Mouse (Mus musculus) embryonic facial prominence, embryonic 10.5 days (tissue): Measurements from ENCODE around the gene Trpm8. TPM values are rescaled to one million over a fixed set of nuclear protein-coding genes. Genes with fewer than 3 reads are reported as not detected.
A peak's percentile ranks its signal among the peaks of the same experiment; 100 is the strongest.

Source experiments
- DNase-seq: peaks from one replicate; pipeline ENCODE4 v3.0.0-alpha.2; 2017; ENCODE audit warnings: low spot score
- H3K27ac ChIP-seq: fragments of 300-500 bp; sonication (generic); replicated peaks from 2 replicates; pipeline ENCODE4 v1.5.1; 2016; ENCODE audit warnings: mild to moderate bottlenecking
- H3K27me3 ChIP-seq: fragments of 300-500 bp; sonication (generic); replicated peaks from 2 replicates; pipeline ENCODE4 v1.6.1; 2016; ENCODE audit warnings: low read depth, mild to moderate bottlenecking; ENCODE audit not compliant: poor library complexity, severe bottlenecking
- H3K36me3 ChIP-seq: fragments of 300-500 bp; sonication (generic); replicated peaks from 2 replicates; pipeline ENCODE4 v1.6.1; 2016; ENCODE audit warnings: mild to moderate bottlenecking, moderate library complexity
- H3K4me1 ChIP-seq: fragments of 300-500 bp; sonication (generic); 2 replicates; pipeline ENCODE4 v1.6.1; 2016
- H3K4me3 ChIP-seq: fragments of 300-500 bp; sonication (generic); 2 replicates; pipeline ENCODE4 v1.5.1; 2016; ENCODE audit warnings: mild to moderate bottlenecking, moderate library complexity
- H3K9me3 ChIP-seq: fragments of 300-500 bp; sonication (generic); 2 replicates; pipeline ENCODE4 v1.6.1; 2016; ENCODE audit warnings: mild to moderate bottlenecking
- WGBS: fragments of 180-500 bp; shearing (Covaris S2); methylation state at CpG from one replicate; pipeline ENCODE4 v1.1.7; 2016; 5-methylcytosine and 5-hydroxymethylcytosine counted together
- polyA plus RNA-seq: library from polyadenylated mRNA; unstranded; fragments of >200 nt; fragmentation: Nextera tagmentation; extraction: Ambion mirVana; gene quantifications from 2 replicates; pipeline ENCODE4 v1.2.1, GENCODE M21; 2016

The Trpm8 gene
- polyA plus RNA-seq, 1 experiment from 2014 or later, result not detected

GRCm38 (mm10) chr1:88273326-88273725, 4.1 kb upstream of the Trpm8 start:
- peaks cover 74% of the 10 kb centered on the region for H3K36me3 ChIP-seq
- WGBS, result 96% methylated on average over 3 of the region's 3 CpGs
- no peak overlapping the region for H3K27ac ChIP-seq
- H3K4me3 ChIP-seq, result no peak overlapping the region
- H3K9me3 ChIP-seq, result peaks cover 36% of the 10 kb centered on the region
- H3K4me1 ChIP-seq, result peaks cover 18% of the 10 kb centered on the region
- H3K27me3 ChIP-seq, result no peaks in the 10 kb centered on the region
- no peak for DNase-seq

GRCm38 (mm10) chr1:88273832-88274231, 3.6 kb upstream of the Trpm8 start:
- H3K27me3 ChIP-seq, result no peaks in the 10 kb centered on the region
- H3K27ac ChIP-seq, result no peak overlapping the region
- 85% methylated on average over 4 of the region's 4 CpGs for WGBS
- peaks cover 69% of the 10 kb centered on the region for H3K36me3 ChIP-seq
- DNase-seq, result no peak
- H3K4me1 ChIP-seq, result peaks cover 18% of the 10 kb centered on the region
- H3K4me3 ChIP-seq, result no peak overlapping the region
- peaks cover 35% of the 10 kb centered on the region for H3K9me3 ChIP-seq

- Histone ChIP-seq H3K27ac (no peak overlapping the region), H3K9me3 (peaks cover 35% of the 10 kb centered on the region), H3K4me3 (no peak overlapping the region), H3K27me3 (no peaks in the 10 kb centered on the region), H3K36me3 (peaks cover 62% of the 10 kb centered on the region), H3K4me1 (peaks cover 18% of the 10 kb centered on the region)
- DNase-seq, result no peak
- 74% methylated on average over 11 of the region's 11 CpGs for WGBS
Measured at GRCm38 (mm10) chr1:88274371-88275077, 2.9 kb upstream of the Trpm8 start.

GRCm38 (mm10) chr1:88275078-88275680, 2.3 kb upstream of the Trpm8 start:
- peaks cover 18% of the 10 kb centered on the region for H3K4me1 ChIP-seq
- H3K4me3 ChIP-seq, result peak overlapping the region; percentile 59; the same call in 1 of the 2 replicates
- DNase-seq, result no peak
- WGBS, result 70% methylated on average over 13 of the region's 13 CpGs
- no peaks in the 10 kb centered on the region for H3K27me3 ChIP-seq
- H3K27ac ChIP-seq, result no peak overlapping the region
- peaks cover 56% of the 10 kb centered on the region for H3K36me3 ChIP-seq
- H3K9me3 ChIP-seq, result peaks cover 33% of the 10 kb centered on the region

- DNase-seq, result no peak
- Histone ChIP-seq H3K27ac (peak overlapping the region; percentile 89), H3K4me1 (peaks cover 18% of the 10 kb centered on the region), H3K27me3 (no peaks in the 10 kb centered on the region), H3K4me3 (peak overlapping the region; percentile 59), H3K9me3 (peaks cover 36% of the 10 kb centered on the region), H3K36me3 (peaks cover 51% of the 10 kb centered on the region)
- WGBS, result 71% methylated on average over 13 of the region's 13 CpGs
Measured at GRCm38 (mm10) chr1:88275698-88276523, 1.6 kb upstream of the Trpm8 start.

DNA sequence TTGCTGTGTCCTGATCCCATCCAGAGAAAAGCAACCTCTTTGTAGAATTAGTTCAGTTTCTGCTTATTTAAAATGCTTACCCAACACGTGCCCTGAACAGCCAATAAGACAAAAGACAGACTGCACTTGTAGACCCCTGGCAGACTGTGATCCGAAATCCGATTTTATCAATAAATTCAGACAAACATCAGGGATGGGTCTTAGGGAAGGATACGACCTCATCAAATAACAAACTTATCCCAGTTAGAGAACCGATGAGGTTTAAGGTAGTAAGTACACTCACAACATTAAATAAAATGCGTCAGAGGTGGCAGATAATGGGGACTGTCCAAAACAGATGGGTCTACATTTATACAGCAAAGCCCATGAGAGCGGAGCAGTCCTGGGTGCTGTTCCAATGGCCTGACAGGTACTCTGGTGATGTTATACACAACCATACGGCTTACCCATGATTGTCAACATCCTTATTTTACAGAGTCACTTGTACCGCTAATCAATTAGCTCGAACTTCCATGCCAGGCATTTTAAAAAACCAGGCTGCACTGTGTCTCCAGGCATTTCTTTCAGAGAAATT, 850 bp upstream of the Trpm8 start:
- H3K36me3 ChIP-seq, result peaks cover 45% of the 10 kb centered on the region
- H3K4me3 ChIP-seq, result peak overlapping the region; percentile 59
- H3K4me1 ChIP-seq, result peaks cover 18% of the 10 kb centered on the region
- 39% methylated on average over 10 of the region's 10 CpGs for WGBS
- DNase-seq, result no peak
- no peaks in the 10 kb centered on the region for H3K27me3 ChIP-seq
- peaks cover 40% of the 10 kb centered on the region for H3K9me3 ChIP-seq
- H3K27ac ChIP-seq, result peak overlapping the region; percentile 89

DNA sequence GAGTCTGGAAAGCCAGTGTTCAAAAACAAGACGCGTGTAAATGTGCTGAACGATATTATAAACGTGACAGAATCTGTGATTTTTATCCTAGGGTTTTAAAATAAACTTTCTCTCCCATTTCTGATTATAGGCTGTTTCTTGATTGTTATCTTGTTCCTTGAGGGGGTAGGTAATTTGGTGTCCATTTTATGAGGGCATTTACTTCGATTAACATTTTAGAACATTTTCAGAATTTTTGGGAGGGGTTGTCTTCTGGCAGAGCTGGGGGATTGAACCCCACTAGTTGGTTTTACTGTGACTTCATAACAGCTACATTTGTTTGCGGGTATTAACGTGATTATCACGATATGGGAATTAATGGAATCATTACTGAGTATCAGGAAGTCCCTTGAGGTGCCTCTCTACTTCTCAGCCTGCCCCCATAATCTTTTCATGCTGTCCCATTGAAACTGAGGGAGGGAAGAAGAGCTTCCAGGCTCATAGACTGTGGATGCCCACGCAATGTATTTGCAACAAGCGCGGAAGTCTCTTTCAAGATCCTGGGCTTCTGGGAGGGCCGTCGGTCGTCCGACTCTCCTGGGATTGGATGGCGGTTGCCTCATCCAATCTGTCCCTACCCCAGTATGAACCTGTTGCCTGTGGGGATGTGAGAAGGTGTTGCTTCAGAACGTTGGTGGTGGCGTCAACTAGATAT, 504 bp downstream of the Trpm8 start:
- WGBS, result 68% methylated on average over 18 of the region's 18 CpGs
- Histone ChIP-seq H3K27ac (peak overlapping the region; percentile 89), H3K27me3 (no peaks in the 10 kb centered on the region), H3K4me1 (peaks cover 18% of the 10 kb centered on the region), H3K9me3 (peaks cover 49% of the 10 kb centered on the region), H3K4me3 (peak overlapping the region; percentile 59), H3K36me3 (peaks cover 31% of the 10 kb centered on the region)
- no peak for DNase-seq

DNA sequence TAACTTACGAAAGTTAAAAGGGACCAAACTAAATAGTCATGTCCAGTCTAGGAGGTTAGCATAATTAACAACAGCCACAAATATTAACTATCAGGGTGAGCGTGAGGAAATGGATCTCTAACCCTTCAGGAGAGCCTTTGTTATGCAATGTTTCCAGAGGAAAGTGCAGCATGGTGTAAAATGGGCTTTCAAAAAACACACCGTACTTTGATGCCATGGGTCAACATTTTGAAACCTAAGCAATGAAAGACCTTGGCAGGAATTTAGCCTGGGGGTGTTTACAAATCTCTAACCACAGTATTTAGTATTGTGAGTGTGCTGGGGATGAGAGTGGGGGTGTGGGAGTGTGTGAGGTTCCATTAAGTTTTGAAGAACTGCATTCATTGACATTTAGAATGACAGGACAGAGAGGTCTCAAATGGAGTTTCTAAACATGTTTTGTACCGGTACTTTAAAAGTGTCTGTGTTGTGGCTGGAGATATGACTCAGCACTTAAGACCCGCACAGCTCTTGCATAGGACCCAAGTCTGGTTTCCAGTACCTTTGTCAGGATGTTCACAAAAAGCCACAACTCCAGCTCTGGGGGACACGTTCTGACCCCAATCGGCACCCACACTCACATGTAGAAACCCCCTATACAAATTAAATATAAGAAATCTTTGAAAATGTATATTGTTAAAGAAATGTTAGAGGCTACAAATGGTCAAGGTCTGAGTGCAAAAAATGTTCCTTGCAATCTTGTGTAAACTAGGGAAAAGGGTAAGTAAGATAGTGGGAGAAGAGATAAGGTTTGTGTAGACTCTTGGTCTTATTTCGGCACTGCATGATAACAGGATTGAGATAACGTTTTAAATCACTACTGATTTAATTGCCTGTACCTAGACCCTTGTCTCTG, 1.9 kb downstream of the Trpm8 start:
- no peak overlapping the region for H3K4me3 ChIP-seq
- 67% methylated on average over 9 of the region's 9 CpGs for WGBS
- H3K9me3 ChIP-seq, result peaks cover 63% of the 10 kb centered on the region
- peaks cover 18% of the 10 kb centered on the region for H3K4me1 ChIP-seq
- no peak for DNase-seq
- no peak overlapping the region for H3K27ac ChIP-seq
- H3K36me3 ChIP-seq, result peaks cover 18% of the 10 kb centered on the region
- no peaks in the 10 kb centered on the region for H3K27me3 ChIP-seq

DNA sequence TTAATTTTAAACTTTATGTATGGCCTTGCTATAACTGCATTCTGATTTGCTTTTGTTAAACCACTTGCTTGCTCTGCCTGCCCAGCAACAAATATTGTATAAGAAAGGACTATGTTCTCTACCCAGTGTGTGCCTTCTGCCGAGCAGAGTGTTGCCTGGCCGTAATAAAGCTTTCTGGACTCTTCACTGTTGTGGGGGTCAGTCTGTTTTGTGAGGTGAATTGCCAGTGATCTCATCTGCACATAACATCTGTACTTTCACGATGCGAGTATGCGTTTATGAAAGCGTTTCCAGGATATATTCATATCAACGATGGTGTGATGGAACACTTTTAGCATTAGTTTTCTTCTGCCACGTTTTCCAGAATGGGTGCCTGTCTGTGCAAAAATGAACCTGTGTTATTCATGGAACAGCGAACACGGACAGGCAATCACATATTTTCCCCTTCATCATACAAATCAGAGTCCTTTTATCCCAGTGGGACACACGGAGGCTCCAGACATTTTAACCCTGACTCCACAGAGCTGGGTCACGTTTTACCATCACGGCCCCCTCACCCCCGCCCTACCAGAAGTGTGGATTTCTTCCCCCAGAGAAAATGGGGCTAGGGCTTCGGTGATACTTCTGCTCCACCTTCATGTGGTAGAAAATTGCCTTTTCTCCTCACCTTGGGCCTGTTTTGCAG, 2.7 kb downstream of the Trpm8 start:
- DNase-seq, result no peak
- Histone ChIP-seq H3K4me3 (no peak overlapping the region), H3K27me3 (no peaks in the 10 kb centered on the region), H3K36me3 (peaks cover 10% of the 10 kb centered on the region), H3K4me1 (peaks cover 17% of the 10 kb centered on the region), H3K27ac (no peak overlapping the region), H3K9me3 (peaks cover 71% of the 10 kb centered on the region)
- 80% methylated on average over 15 of the region's 15 CpGs for WGBS

GRCm38 (mm10) chr1:88282301-88282700, 4.8 kb downstream of the Trpm8 start:
- H3K36me3 ChIP-seq, result no peaks in the 10 kb centered on the region
- no peaks in the 10 kb centered on the region for H3K4me1 ChIP-seq
- no peak overlapping the region for H3K4me3 ChIP-seq
- peaks cover 84% of the 10 kb centered on the region for H3K9me3 ChIP-seq
- H3K27ac ChIP-seq, result no peak overlapping the region
- WGBS, result 63% methylated on average over 3 of the region's 3 CpGs
- no peaks in the 10 kb centered on the region for H3K27me3 ChIP-seq
- no peak for DNase-seq
